Mouse (Mus musculus): ENCODE measurements around the gene Fto. TPM values are rescaled to one million over a fixed set of nuclear protein-coding genes. Genes with fewer than 3 reads are reported as not detected.

Gene Fto
- total and polyA plus RNA-seq, 3 experiments, result 8.4 to 43.2 (median 15.7) TPM

DNA sequence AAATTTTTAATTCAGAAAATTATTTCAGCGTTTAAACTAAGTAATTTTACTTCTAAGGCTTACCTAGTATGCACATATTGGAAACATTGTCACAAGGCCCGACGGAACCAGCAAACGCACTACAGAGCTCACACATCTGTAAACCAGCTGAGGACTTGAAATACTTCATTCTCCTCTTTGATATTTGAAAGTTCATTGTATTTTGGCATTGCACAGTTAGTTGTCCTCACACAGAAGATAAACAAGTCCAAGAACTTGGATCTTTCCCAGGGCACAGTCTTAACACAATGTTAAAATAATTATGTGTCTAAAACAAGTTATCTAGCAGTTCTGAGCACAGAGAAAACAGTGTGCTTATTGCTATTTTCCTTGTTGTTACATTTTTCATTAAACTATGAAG, 22.7 kb upstream of the Fto start:
- Histone ChIP-seq H3K36me3 (replicated peaks in 1 of 2; ENCODE audit: control insufficient read depth in 1 of 2, insufficient read depth in 1 of 2, low read length in 1 of 2) (peaks cover 0 to 3% of the 10 kb centered on the region in 2 experiments), H3K79me2 (replicated peaks; ENCODE audit: control insufficient read depth, extremely low read depth, insufficient read depth, poor library complexity, severe bottlenecking) (no peaks in the 10 kb centered on the region), H3K27ac (ENCODE audit: insufficient read depth, low read depth) (no peak overlapping the region), H3K4me1 (ENCODE audit: control insufficient read depth in 1 of 2, insufficient read depth in 2 of 2) (no peaks in the 10 kb centered on the region), H3K4me2 (ENCODE audit: insufficient read depth, low read depth, poor library complexity, severe bottlenecking) (no peak overlapping the region), H3K27me3 (replicated peaks) (no peaks in the 10 kb centered on the region), H3K9me3 (replicated peaks; ENCODE audit: low read length) (no peaks in the 10 kb centered on the region), H3K9ac (ENCODE audit: insufficient read depth, low read depth) (no peak overlapping the region), H3K4me3 (replicated peaks in 1 of 3; ENCODE audit: low read depth in 2 of 3, low read length in 2 of 3, poor library complexity in 1 of 3) (no peak overlapping the region)
- dilution Hi-C loops (cut with MboI; ENCODE audit: extremely low pct_ligation_motif_present, extremely low pct_unique_long_range_greater_than_20kb, low sequenced_read_pairs), result no loop called here
- DNase-seq (ENCODE audit: extremely low read depth), result no peak
- in situ Hi-C loops (cut with MboI; ENCODE audit: low pct_ligation_motif_present, low pct_unique_long_range_greater_than_20kb, low sequenced_read_pairs), result no loop called here
- TF ChIP-seq UBTF (IDR thresholded peaks at IDR 0.05; ENCODE audit: low read depth, low read length) (no peak), JUND (conservative IDR thresholded peaks at IDR 0.05; ENCODE audit: low read depth, low read length) (no peak), MXI1 (IDR thresholded peaks at IDR 0.05; ENCODE audit: low read depth, low read length) (no peak), NRF1 (IDR thresholded peaks at IDR 0.05; ENCODE audit: low read depth, low read length) (no peak), HCFC1 (IDR thresholded peaks at IDR 0.05; ENCODE audit: low read depth, low read length) (no peak), ZNF384 (IDR thresholded peaks at IDR 0.05; ENCODE audit: low read depth, low read length) (no peak), SMC3 (IDR thresholded peaks at IDR 0.05; ENCODE audit: low read depth, low read length) (no peak), PAX5 (IDR thresholded peaks at IDR 0.05; ENCODE audit: low read length) (no peak), MAX (IDR thresholded peaks at IDR 0.05; ENCODE audit: low read length) (no peak), POLR2A (IDR thresholded peaks at IDR 0.05; ENCODE audit: low read depth, low read length) (no peak), MAZ (IDR thresholded peaks at IDR 0.05; ENCODE audit: low read depth, low read length) (no peak), ETS1 (conservative IDR thresholded peaks at IDR 0.05; ENCODE audit: low read depth, low read length) (no peak), CTCF (conservative IDR thresholded peaks at IDR 0.05 in 1 of 2, IDR thresholded peaks at IDR 0.05 in 1 of 2; ENCODE audit: low read depth in 2 of 2, low read length in 2 of 2) (no peak), JUN (IDR thresholded peaks at IDR 0.05; ENCODE audit: insufficient read depth, low read depth, low read length) (no peak), MYC (IDR thresholded peaks at IDR 0.05; ENCODE audit: low read depth, low read length) (no peak), NELFE (IDR thresholded peaks at IDR 0.05; ENCODE audit: low read depth, low read length) (no peak), ELF1 (IDR thresholded peaks at IDR 0.05; ENCODE audit: low read depth, low read length) (no peak), CHD2 (IDR thresholded peaks at IDR 0.05; ENCODE audit: low read length) (no peak)

DNA sequence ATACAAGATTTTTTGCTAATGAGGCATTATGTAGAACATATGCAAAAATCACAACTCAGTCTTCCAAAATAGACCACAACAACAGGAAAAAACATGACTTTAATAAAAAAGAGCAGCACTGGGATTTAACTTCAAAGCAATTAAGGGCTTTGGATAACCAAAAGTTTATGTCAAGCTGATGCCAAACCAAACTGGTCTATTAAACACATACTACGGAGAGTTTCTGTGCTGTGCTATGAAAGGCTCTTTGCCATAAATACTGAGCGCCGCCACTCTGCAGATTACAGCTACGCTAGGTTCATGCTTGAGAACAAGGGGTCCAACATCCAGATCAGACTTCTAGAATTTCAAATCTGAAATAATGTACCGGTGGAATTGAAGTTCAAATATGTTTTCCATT, 17.5 kb upstream of the Fto start:
- Histone ChIP-seq H3K79me2 (replicated peaks; ENCODE audit: control insufficient read depth, extremely low read depth, insufficient read depth, poor library complexity, severe bottlenecking) (no peaks in the 10 kb centered on the region), H3K27ac (ENCODE audit: insufficient read depth, low read depth) (no peak overlapping the region), H3K4me3 (replicated peaks in 1 of 3; ENCODE audit: low read depth in 2 of 3, low read length in 2 of 3, poor library complexity in 1 of 3) (no peak overlapping the region), H3K36me3 (replicated peaks in 1 of 2; ENCODE audit: control insufficient read depth in 1 of 2, insufficient read depth in 1 of 2, low read length in 1 of 2) (peaks cover 2 to 11% of the 10 kb centered on the region in 2 experiments), H3K4me1 (ENCODE audit: control insufficient read depth in 1 of 2, insufficient read depth in 2 of 2) (no peaks in the 10 kb centered on the region), H3K9ac (ENCODE audit: insufficient read depth, low read depth) (no peak overlapping the region), H3K9me3 (replicated peaks; ENCODE audit: low read length) (no peaks in the 10 kb centered on the region), H3K27me3 (replicated peaks) (no peaks in the 10 kb centered on the region), H3K4me2 (ENCODE audit: insufficient read depth, low read depth, poor library complexity, severe bottlenecking) (no peak overlapping the region)
- DNase-seq (ENCODE audit: extremely low read depth), result no peak
- in situ Hi-C loops (cut with MboI; ENCODE audit: low pct_ligation_motif_present, low pct_unique_long_range_greater_than_20kb, low sequenced_read_pairs) (no loop called here), dilution Hi-C loops (cut with MboI; ENCODE audit: extremely low pct_ligation_motif_present, extremely low pct_unique_long_range_greater_than_20kb, low sequenced_read_pairs) (no loop called here)
- no peak for TF ChIP-seq ELF1 (IDR thresholded peaks at IDR 0.05; ENCODE audit: low read depth, low read length)
- TF ChIP-seq MAFK (IDR thresholded peaks at IDR 0.05; ENCODE audit: insufficient replicate concordance, low read length), result no peak
- no peak for TF ChIP-seq CTCF (conservative IDR thresholded peaks at IDR 0.05 in 1 of 2, IDR thresholded peaks at IDR 0.05 in 1 of 2; ENCODE audit: low read depth in 2 of 2, low read length in 2 of 2)

Measured in CH12.LX (cell line).